Mouse (Mus musculus): ENCODE measurements around the gene Tmem44. TPM values are rescaled to one million over a fixed set of nuclear protein-coding genes. Genes with fewer than 3 reads are reported as not detected.

Tmem44 gene
- polyA plus RNA-seq, 1 experiment, result 3.1 TPM

- no peak for DNase-seq
- WGBS, result 89% methylated on average over 10 of the region's 10 CpGs
- H3K4me1 ChIP-seq (replicated peaks; ENCODE audit: control insufficient read depth, insufficient read depth, low read length), result no peaks in the 10 kb centered on the region
- H3K27ac ChIP-seq (ENCODE audit: control insufficient read depth, insufficient read depth, low read length), result no peak overlapping the region
- TF ChIP-seq POLR2A (IDR thresholded peaks at IDR 0.05; ENCODE audit: control insufficient read depth, extremely low read depth, insufficient read depth, low read length, poor library complexity) (no peak), CTCF (IDR thresholded peaks at IDR 0.05; ENCODE audit: borderline replicate concordance, control insufficient read depth, extremely low read depth, insufficient read depth, low read length, poor library complexity) (no peak)
- no peaks in the 10 kb centered on the region for H3K36me3 ChIP-seq (ENCODE audit: control insufficient read depth, insufficient read depth, low read length)
- no peaks in the 10 kb centered on the region for H3K27me3 ChIP-seq (ENCODE audit: control insufficient read depth, insufficient read depth, low read length)
- H3K4me3 ChIP-seq (ENCODE audit: control insufficient read depth, insufficient read depth, low read length), result no peak overlapping the region
Measured at GRCm38 (mm10) chr16:30522253-30522940, 28.2 kb downstream of the Tmem44 start.

GRCm38 (mm10) chr16:30521147-30521546 is 29.5 kb downstream of the Tmem44 start:
- no peaks in the 10 kb centered on the region for H3K36me3 ChIP-seq (ENCODE audit: control insufficient read depth, insufficient read depth, low read length)
- WGBS, result 69% methylated on average over 3 of the region's 3 CpGs
- TF ChIP-seq CTCF (IDR thresholded peaks at IDR 0.05; ENCODE audit: borderline replicate concordance, control insufficient read depth, extremely low read depth, insufficient read depth, low read length, poor library complexity) (no peak), POLR2A (IDR thresholded peaks at IDR 0.05; ENCODE audit: control insufficient read depth, extremely low read depth, insufficient read depth, low read length, poor library complexity) (no peak)

GRCm38 (mm10) chr16:30520361-30520823 is 30.2 kb downstream of the Tmem44 start:
- peak; percentile 69 for DNase-seq
- H3K4me3 ChIP-seq (ENCODE audit: control insufficient read depth, insufficient read depth, low read length), result no peak overlapping the region
- WGBS, result 29% methylated on average over 9 of the region's 9 CpGs
- H3K4me1 ChIP-seq (replicated peaks; ENCODE audit: control insufficient read depth, insufficient read depth, low read length), result no peaks in the 10 kb centered on the region
- H3K27me3 ChIP-seq (ENCODE audit: control insufficient read depth, insufficient read depth, low read length), result no peaks in the 10 kb centered on the region
- TF ChIP-seq CTCF (IDR thresholded peaks at IDR 0.05; ENCODE audit: borderline replicate concordance, control insufficient read depth, extremely low read depth, insufficient read depth, low read length, poor library complexity) (no peak), POLR2A (IDR thresholded peaks at IDR 0.05; ENCODE audit: control insufficient read depth, extremely low read depth, insufficient read depth, low read length, poor library complexity) (no peak)
- H3K36me3 ChIP-seq (ENCODE audit: control insufficient read depth, insufficient read depth, low read length), result no peaks in the 10 kb centered on the region
- no peak overlapping the region for H3K27ac ChIP-seq (ENCODE audit: control insufficient read depth, insufficient read depth, low read length)

More at GRCm38 (mm10) chr16:30521147-30521546, 29.5 kb downstream of the Tmem44 start:
- H3K27me3 ChIP-seq (ENCODE audit: control insufficient read depth, insufficient read depth, low read length), result no peaks in the 10 kb centered on the region
- DNase-seq, result no peak
- no peaks in the 10 kb centered on the region for H3K4me1 ChIP-seq (replicated peaks; ENCODE audit: control insufficient read depth, insufficient read depth, low read length)
- no peak overlapping the region for H3K4me3 ChIP-seq (ENCODE audit: control insufficient read depth, insufficient read depth, low read length)
- no peak overlapping the region for H3K27ac ChIP-seq (ENCODE audit: control insufficient read depth, insufficient read depth, low read length)

GRCm38 (mm10) chr16:30518635-30519034 is 32.0 kb downstream of the Tmem44 start:
- 90% methylated on average over 9 of the region's 9 CpGs for WGBS
- no peak for DNase-seq

GRCm38 (mm10) chr16:30517666-30518283 is 32.9 kb downstream of the Tmem44 start:
- TF ChIP-seq CTCF (IDR thresholded peaks at IDR 0.05; ENCODE audit: borderline replicate concordance, control insufficient read depth, extremely low read depth, insufficient read depth, low read length, poor library complexity), result no peak
- TF ChIP-seq POLR2A (IDR thresholded peaks at IDR 0.05; ENCODE audit: control insufficient read depth, extremely low read depth, insufficient read depth, low read length, poor library complexity), result no peak
- no peaks in the 10 kb centered on the region for H3K27me3 ChIP-seq (ENCODE audit: control insufficient read depth, insufficient read depth, low read length)
- 85% methylated on average over 11 of the region's 11 CpGs for WGBS
- H3K36me3 ChIP-seq (ENCODE audit: control insufficient read depth, insufficient read depth, low read length), result no peaks in the 10 kb centered on the region
- H3K27ac ChIP-seq (ENCODE audit: control insufficient read depth, insufficient read depth, low read length), result no peak overlapping the region
- H3K4me3 ChIP-seq (ENCODE audit: control insufficient read depth, insufficient read depth, low read length), result no peak overlapping the region
- H3K4me1 ChIP-seq (replicated peaks; ENCODE audit: control insufficient read depth, insufficient read depth, low read length), result no peaks in the 10 kb centered on the region
- DNase-seq, result no peak

More at GRCm38 (mm10) chr16:30518635-30519034, 32.0 kb downstream of the Tmem44 start:
- Histone ChIP-seq H3K36me3 (ENCODE audit: control insufficient read depth, insufficient read depth, low read length) (no peaks in the 10 kb centered on the region), H3K27ac (ENCODE audit: control insufficient read depth, insufficient read depth, low read length) (no peak overlapping the region), H3K4me3 (ENCODE audit: control insufficient read depth, insufficient read depth, low read length) (no peak overlapping the region), H3K27me3 (ENCODE audit: control insufficient read depth, insufficient read depth, low read length) (no peaks in the 10 kb centered on the region), H3K4me1 (replicated peaks; ENCODE audit: control insufficient read depth, insufficient read depth, low read length) (no peaks in the 10 kb centered on the region)
- TF ChIP-seq CTCF (IDR thresholded peaks at IDR 0.05; ENCODE audit: borderline replicate concordance, control insufficient read depth, extremely low read depth, insufficient read depth, low read length, poor library complexity) (no peak), POLR2A (IDR thresholded peaks at IDR 0.05; ENCODE audit: control insufficient read depth, extremely low read depth, insufficient read depth, low read length, poor library complexity) (no peak)

GRCm38 (mm10) chr16:30516993-30517392 is 33.6 kb downstream of the Tmem44 start:
- no peaks in the 10 kb centered on the region for H3K36me3 ChIP-seq (ENCODE audit: control insufficient read depth, insufficient read depth, low read length)
- no peak overlapping the region for H3K4me3 ChIP-seq (ENCODE audit: control insufficient read depth, insufficient read depth, low read length)
- 97% methylated on average over 9 of the region's 9 CpGs for WGBS
- DNase-seq, result no peak
- H3K4me1 ChIP-seq (replicated peaks; ENCODE audit: control insufficient read depth, insufficient read depth, low read length), result peaks cover 3% of the 10 kb centered on the region; the same call in 1 of the 2 replicates
- H3K27me3 ChIP-seq (ENCODE audit: control insufficient read depth, insufficient read depth, low read length), result no peaks in the 10 kb centered on the region
- H3K27ac ChIP-seq (ENCODE audit: control insufficient read depth, insufficient read depth, low read length), result no peak overlapping the region
- TF ChIP-seq CTCF (IDR thresholded peaks at IDR 0.05; ENCODE audit: borderline replicate concordance, control insufficient read depth, extremely low read depth, insufficient read depth, low read length, poor library complexity) (no peak), POLR2A (IDR thresholded peaks at IDR 0.05; ENCODE audit: control insufficient read depth, extremely low read depth, insufficient read depth, low read length, poor library complexity) (no peak)

Measured in thymus, adult 2 months (tissue).